Mouse (Mus musculus): ENCODE results near the gene Csnk1d. TPM values are rescaled to one million over a fixed set of nuclear protein-coding genes. Genes with fewer than 3 reads are reported as not detected.

Gene Csnk1d
- polyA plus RNA-seq, 1 experiment: 49.2 TPM

DNA sequence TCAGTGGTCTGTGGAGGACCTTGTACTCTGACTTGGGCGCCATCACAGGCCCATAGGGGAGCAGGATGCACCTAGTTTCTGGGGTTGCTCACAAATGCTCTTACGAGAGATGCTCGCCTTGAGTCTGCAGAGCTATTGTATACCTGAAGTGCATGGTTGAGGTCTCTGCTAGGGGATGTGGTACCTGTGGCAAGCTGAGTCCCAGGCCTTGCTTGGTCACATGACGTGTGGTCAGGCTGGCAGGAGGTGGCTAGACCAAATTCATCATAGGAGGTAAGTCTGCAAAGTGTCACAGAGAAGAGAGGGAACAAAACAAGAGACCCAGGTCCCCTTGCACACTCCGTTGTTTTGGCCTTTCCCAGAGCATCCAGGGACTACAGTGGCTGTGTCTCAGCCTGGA, 28.4 kb upstream of the Csnk1d start:
- no peak overlapping the region for H3K27ac ChIP-seq (ENCODE audit: insufficient read depth, low read length)
- WGBS: 73% methylated on average over 5 of the region's 5 CpGs
- H3K27me3 ChIP-seq (ENCODE audit: control insufficient read depth, insufficient read depth, low read length): no peaks in the 10 kb centered on the region
- no peak for TF ChIP-seq POLR2A (IDR thresholded peaks at IDR 0.05; ENCODE audit: low read depth, low read length)
- no peaks in the 10 kb centered on the region for H3K36me3 ChIP-seq (ENCODE audit: control insufficient read depth, insufficient read depth, low read length)
- no peak overlapping the region for H3K4me3 ChIP-seq (ENCODE audit: extremely low read depth, insufficient read depth, insufficient read length)
- no peak for DNase-seq (ENCODE audit: low read depth in 1 of 2, low spot score in 2 of 2)
- H3K4me1 ChIP-seq (ENCODE audit: control insufficient read depth, insufficient read depth, insufficient read length): peaks cover 3% of the 10 kb centered on the region; the same call in 1 of the 2 replicates

GRCm38 (mm10) chr11:121017703-121018102, 26.6 kb upstream of the Csnk1d start:
- H3K27ac ChIP-seq (ENCODE audit: insufficient read depth, low read length): no peak overlapping the region
- H3K36me3 ChIP-seq (ENCODE audit: control insufficient read depth, insufficient read depth, low read length): no peaks in the 10 kb centered on the region
- 49% methylated on average over 3 of the region's 3 CpGs for WGBS
- DNase-seq (ENCODE audit: low read depth in 1 of 2, low spot score in 2 of 2): peak; percentile 31 to 49
- no peak overlapping the region for H3K4me3 ChIP-seq (ENCODE audit: extremely low read depth, insufficient read depth, insufficient read length)
- TF ChIP-seq CTCF (IDR thresholded peaks at IDR 0.05; ENCODE audit: extremely low read depth, insufficient read depth, insufficient read length, insufficient replicate concordance): peak; percentile 71; the same call in 1 of the 2 replicates
- TF ChIP-seq POLR2A (IDR thresholded peaks at IDR 0.05; ENCODE audit: low read depth, low read length): no peak
- H3K27me3 ChIP-seq (ENCODE audit: control insufficient read depth, insufficient read depth, low read length): no peaks in the 10 kb centered on the region
- peaks cover 3% of the 10 kb centered on the region; the same call in 1 of the 2 replicates for H3K4me1 ChIP-seq (ENCODE audit: control insufficient read depth, insufficient read depth, insufficient read length)

GRCm38 (mm10) chr11:121015472-121015871, 24.3 kb upstream of the Csnk1d start:
- H3K27ac ChIP-seq (ENCODE audit: insufficient read depth, low read length): no peak overlapping the region
- no peaks in the 10 kb centered on the region for H3K36me3 ChIP-seq (ENCODE audit: control insufficient read depth, insufficient read depth, low read length)
- no peaks in the 10 kb centered on the region for H3K27me3 ChIP-seq (ENCODE audit: control insufficient read depth, insufficient read depth, low read length)
- DNase-seq (ENCODE audit: low read depth in 1 of 2, low spot score in 2 of 2): no peak
- WGBS: 70% methylated on average over 6 of the region's 6 CpGs
- TF ChIP-seq CTCF (IDR thresholded peaks at IDR 0.05; ENCODE audit: extremely low read depth, insufficient read depth, insufficient read length, insufficient replicate concordance): no peak
- no peak for TF ChIP-seq POLR2A (IDR thresholded peaks at IDR 0.05; ENCODE audit: low read depth, low read length)
- no peak overlapping the region for H3K4me3 ChIP-seq (ENCODE audit: extremely low read depth, insufficient read depth, insufficient read length)
- H3K4me1 ChIP-seq (ENCODE audit: control insufficient read depth, insufficient read depth, insufficient read length): no peaks in the 10 kb centered on the region

GRCm38 (mm10) chr11:121014896-121015300, 23.8 kb upstream of the Csnk1d start:
- no peak for DNase-seq (ENCODE audit: low read depth in 1 of 2, low spot score in 2 of 2)
- Histone ChIP-seq H3K4me3 (ENCODE audit: extremely low read depth, insufficient read depth, insufficient read length) (no peak overlapping the region), H3K27me3 (ENCODE audit: control insufficient read depth, insufficient read depth, low read length) (no peaks in the 10 kb centered on the region), H3K36me3 (ENCODE audit: control insufficient read depth, insufficient read depth, low read length) (no peaks in the 10 kb centered on the region), H3K4me1 (ENCODE audit: control insufficient read depth, insufficient read depth, insufficient read length) (no peaks in the 10 kb centered on the region), H3K27ac (ENCODE audit: insufficient read depth, low read length) (no peak overlapping the region)
- WGBS: 57% methylated on average over 19 of the region's 19 CpGs
- TF ChIP-seq POLR2A (IDR thresholded peaks at IDR 0.05; ENCODE audit: low read depth, low read length) (no peak), CTCF (IDR thresholded peaks at IDR 0.05; ENCODE audit: extremely low read depth, insufficient read depth, insufficient read length, insufficient replicate concordance) (no peak)

DNA sequence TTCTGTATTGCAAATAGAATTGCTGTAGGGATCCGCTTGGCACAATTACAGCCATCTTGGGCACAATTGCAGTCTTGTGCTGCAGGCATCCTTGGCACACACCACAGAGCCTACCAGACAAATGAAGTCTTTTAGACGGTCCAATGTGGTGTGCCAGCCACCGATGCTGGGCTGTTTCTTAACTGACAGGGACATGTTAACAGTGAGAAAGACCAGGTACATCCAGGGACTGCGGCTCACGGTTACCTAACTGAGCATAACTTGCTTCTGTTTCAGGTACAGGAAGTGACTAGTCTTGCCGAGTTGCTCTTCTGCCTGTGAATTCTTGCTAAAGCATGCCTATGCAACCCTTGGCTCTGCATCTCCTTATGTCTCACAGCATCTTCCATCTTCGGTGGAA, 22.5 kb upstream of the Csnk1d start:
- Histone ChIP-seq H3K27ac (ENCODE audit: insufficient read depth, low read length) (no peak overlapping the region), H3K36me3 (ENCODE audit: control insufficient read depth, insufficient read depth, low read length) (no peaks in the 10 kb centered on the region), H3K4me3 (ENCODE audit: extremely low read depth, insufficient read depth, insufficient read length) (no peak overlapping the region), H3K27me3 (ENCODE audit: control insufficient read depth, insufficient read depth, low read length) (no peaks in the 10 kb centered on the region), H3K4me1 (ENCODE audit: control insufficient read depth, insufficient read depth, insufficient read length) (no peaks in the 10 kb centered on the region)
- WGBS: 79% methylated on average over 7 of the region's 7 CpGs
- DNase-seq (ENCODE audit: low read depth in 1 of 2, low spot score in 2 of 2): no peak
- no peak for TF ChIP-seq POLR2A (IDR thresholded peaks at IDR 0.05; ENCODE audit: low read depth, low read length)
- no peak for TF ChIP-seq CTCF (IDR thresholded peaks at IDR 0.05; ENCODE audit: extremely low read depth, insufficient read depth, insufficient read length, insufficient replicate concordance)

DNA sequence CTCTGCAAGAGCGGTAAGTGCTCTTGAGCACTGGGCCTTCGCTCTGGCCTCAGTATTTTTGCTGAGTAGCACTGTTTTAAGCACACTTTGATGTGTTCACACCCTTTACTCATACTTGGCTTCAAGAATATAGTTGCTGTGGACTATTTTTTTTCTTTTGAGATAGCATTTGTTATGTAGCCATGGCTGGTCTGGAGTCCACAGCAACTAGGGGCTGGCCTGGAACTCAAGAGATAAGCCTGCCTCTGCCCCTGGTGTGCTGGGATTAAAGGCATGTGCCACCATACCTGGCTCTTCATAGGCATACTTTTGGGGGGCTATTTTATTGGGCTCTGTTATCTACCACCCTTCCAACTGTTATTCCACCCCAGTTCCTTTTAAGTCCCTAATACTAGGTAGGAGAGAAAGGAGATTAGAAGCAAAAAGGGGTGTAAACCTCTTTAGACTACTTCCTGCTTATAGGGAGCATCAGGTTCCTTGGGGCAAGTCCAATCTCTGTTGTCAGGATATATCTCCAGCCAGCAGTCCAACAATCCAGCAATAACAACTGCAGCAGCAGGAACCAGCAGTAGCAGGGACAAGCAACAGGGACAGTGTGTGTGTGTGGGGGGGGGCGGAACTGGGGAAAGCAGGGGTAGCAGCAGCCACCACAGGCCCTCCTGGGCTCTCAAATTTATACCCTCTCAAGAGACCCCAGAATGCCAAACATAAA, 19.1 kb upstream of the Csnk1d start:
- Histone ChIP-seq H3K4me1 (ENCODE audit: control insufficient read depth, insufficient read depth, insufficient read length) (no peaks in the 10 kb centered on the region), H3K4me3 (ENCODE audit: extremely low read depth, insufficient read depth, insufficient read length) (no peak overlapping the region), H3K27ac (ENCODE audit: insufficient read depth, low read length) (no peak overlapping the region), H3K36me3 (ENCODE audit: control insufficient read depth, insufficient read depth, low read length) (no peaks in the 10 kb centered on the region), H3K27me3 (ENCODE audit: control insufficient read depth, insufficient read depth, low read length) (no peaks in the 10 kb centered on the region)
- WGBS: 93% methylated on average over 3 of the region's 3 CpGs
- DNase-seq (ENCODE audit: low read depth in 1 of 2, low spot score in 2 of 2): no peak
- no peak for TF ChIP-seq POLR2A (IDR thresholded peaks at IDR 0.05; ENCODE audit: low read depth, low read length)
- no peak for TF ChIP-seq CTCF (IDR thresholded peaks at IDR 0.05; ENCODE audit: extremely low read depth, insufficient read depth, insufficient read length, insufficient replicate concordance)

GRCm38 (mm10) chr11:121006184-121006583, 15.1 kb upstream of the Csnk1d start:
- Histone ChIP-seq H3K4me1 (ENCODE audit: control insufficient read depth, insufficient read depth, insufficient read length) (no peaks in the 10 kb centered on the region), H3K27me3 (ENCODE audit: control insufficient read depth, insufficient read depth, low read length) (no peaks in the 10 kb centered on the region), H3K36me3 (ENCODE audit: control insufficient read depth, insufficient read depth, low read length) (no peaks in the 10 kb centered on the region), H3K27ac (ENCODE audit: insufficient read depth, low read length) (no peak overlapping the region), H3K4me3 (ENCODE audit: extremely low read depth, insufficient read depth, insufficient read length) (no peak overlapping the region)
- WGBS: 77% methylated on average over 6 of the region's 6 CpGs
- DNase-seq (ENCODE audit: low read depth in 1 of 2, low spot score in 2 of 2): no peak
- TF ChIP-seq CTCF (IDR thresholded peaks at IDR 0.05; ENCODE audit: extremely low read depth, insufficient read depth, insufficient read length, insufficient replicate concordance) (no peak), POLR2A (IDR thresholded peaks at IDR 0.05; ENCODE audit: low read depth, low read length) (no peak)

Measured in spleen, adult 2 months (tissue).